Mouse (Mus musculus) G1E (cell line): ENCODE results near the gene Trhr2.

ENCODE experiments used
- CTCF ChIP-seq: IDR thresholded peaks from 2 replicates; pipeline ENCODE4 v1.5.1; 2012; ENCODE audit warnings: low read depth, low read length, inconsistent platforms, mixed read lengths
- GATA1 ChIP-seq: IDR thresholded peaks from 2 replicates; pipeline ENCODE4 v1.6.1; 2012; ENCODE audit warnings: borderline replicate concordance, low read length, inconsistent platforms, mixed read lengths
- POLR2AphosphoS5 ChIP-seq: IDR thresholded peaks from 2 replicates; pipeline ENCODE4 v1.6.1; 2012; ENCODE audit warnings: low read depth, low read length, inconsistent platforms; ENCODE audit not compliant: insufficient replicate concordance
- TAL1 ChIP-seq: conservative IDR thresholded peaks from 2 replicates; pipeline ENCODE4 v1.6.1; 2012; ENCODE audit warnings: low read depth, low read length, inconsistent platforms, mixed read lengths

DNA sequence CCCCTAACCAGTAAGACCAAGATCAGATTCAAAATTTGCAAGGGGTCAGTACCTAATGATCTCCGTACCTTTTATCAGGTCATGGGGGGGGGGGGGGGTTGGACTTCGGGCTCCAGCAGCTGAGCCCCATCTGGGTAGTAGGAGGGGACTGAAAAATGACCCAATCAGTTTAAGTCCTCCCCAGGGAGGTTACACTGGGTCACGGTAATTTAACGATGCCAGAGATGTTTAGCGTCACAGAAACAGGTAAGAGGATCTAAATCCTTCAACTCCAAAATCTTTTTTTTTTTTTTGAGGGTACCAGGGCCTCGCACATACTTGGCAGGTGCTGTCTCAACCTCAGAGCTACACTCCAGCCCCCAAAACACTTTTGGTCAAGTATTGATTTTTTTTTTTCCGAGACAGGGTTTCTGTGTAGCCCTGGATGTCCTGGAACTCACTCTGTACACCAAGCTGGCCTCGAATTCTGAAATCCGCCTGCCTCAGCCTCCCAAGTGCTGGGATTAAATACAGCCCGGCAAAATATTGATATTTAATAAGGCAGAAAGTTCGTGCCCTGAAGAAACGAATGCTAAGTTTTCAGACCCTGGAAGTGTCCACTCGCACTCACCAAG, 15.3 kb upstream of the Trhr2 start:
- no peak for TF ChIP-seq CTCF
- no peak for TF ChIP-seq POLR2AphosphoS5
- no peak for TF ChIP-seq GATA1
- no peak for TF ChIP-seq TAL1
